Mouse (Mus musculus) lung, postnatal 0 days (tissue): Measurements from ENCODE around the gene Rara. TPM values are rescaled to one million over a fixed set of nuclear protein-coding genes. Genes with fewer than 3 reads are reported as not detected.
"Not testable (repeated sequence)": the region's sequence is repeated elsewhere in the genome, so short reads cannot be mapped to it uniquely, and the experiment has no call there.

Experiments
- ATAC-seq: fragments of 200-750 bp; cut with Nextera tagmentation; 2 replicates; pipeline ENCODE4 v1.8.0; 2017; ENCODE audit warnings: moderate library complexity
- DNase-seq: peaks from one replicate; pipeline ENCODE4 v3.0.0-alpha.2; 2016; ENCODE audit warnings: low spot score
- H3K27ac ChIP-seq: fragments of 300-500 bp; sonication (generic); 2 replicates; pipeline ENCODE4 v1.5.1; 2014; ENCODE audit warnings: antibody characterized with exemption, mild to moderate bottlenecking, low read length, mixed read lengths
- H3K27me3 ChIP-seq: fragments of 300-500 bp; sonication (generic); replicated peaks from 2 replicates; pipeline ENCODE4 v1.6.1; 2014; ENCODE audit warnings: low read length, mixed read lengths; ENCODE audit not compliant: insufficient read depth
- H3K36me3 ChIP-seq: fragments of 300-500 bp; sonication (generic); 2 replicates; pipeline ENCODE4 v1.6.1; 2014; ENCODE audit warnings: low read length, mixed read lengths; ENCODE audit not compliant: insufficient read depth
- H3K4me1 ChIP-seq: fragments of 300-500 bp; sonication (generic); 2 replicates; pipeline ENCODE4 v1.6.1; 2014; ENCODE audit warnings: antibody characterized with exemption, low read depth, low read length, mixed read lengths; ENCODE audit not compliant: insufficient read depth
- H3K4me2 ChIP-seq: fragments of 300-500 bp; sonication (generic); replicated peaks from 2 replicates; pipeline ENCODE4 v1.6.1; 2014; ENCODE audit warnings: low read depth, mild to moderate bottlenecking, low read length, moderate library complexity, mixed read lengths
- H3K4me3 ChIP-seq: fragments of 300-500 bp; sonication (generic); 2 replicates; pipeline ENCODE4 v1.5.1; 2014; ENCODE audit warnings: low read depth, low read length
- H3K9ac ChIP-seq: fragments of 300-500 bp; sonication (generic); replicated peaks from 2 replicates; pipeline ENCODE4 v1.6.1; 2014; ENCODE audit warnings: low read depth, mild to moderate bottlenecking
- H3K9me3 ChIP-seq: fragments of 300-500 bp; sonication (generic); 2 replicates; pipeline ENCODE4 v1.6.1; 2016; ENCODE audit warnings: low read length, mixed read lengths
- CTCF ChIP-seq: IDR thresholded peaks from 2 replicates; pipeline ENCODE4 v1.5.1; 2016; ENCODE audit warnings: antibody characterized with exemption, mild to moderate bottlenecking
- EP300 ChIP-seq: IDR thresholded peaks from 2 replicates; pipeline ENCODE4 v1.6.1; 2016; ENCODE audit warnings: antibody characterized with exemption, mild to moderate bottlenecking, control low read depth
- WGBS: fragments of 180-500 bp; shearing (Covaris S2); extraction: QIAGEN DNeasy Blood & Tissue Kit; methylation state at CpG from one replicate; pipeline ENCODE4 v1.1.7; 2014; 5-methylcytosine and 5-hydroxymethylcytosine counted together
- polyA plus RNA-seq: library from polyadenylated mRNA; unstranded; fragments of >200 nt; fragmentation: Nextera tagmentation; extraction: Ambion mirVana; gene quantifications from 2 replicates; pipeline ENCODE4 v1.2.1, GENCODE M21; 2015

Gene Rara
- polyA plus RNA-seq, 1 experiment from 2014 or later = 26.2 TPM

- Histone ChIP-seq H3K9ac (no peak overlapping the region), H3K4me2 (no peak overlapping the region), H3K4me3 (no peak overlapping the region), H3K36me3 (no peaks in the 10 kb centered on the region), H3K27ac (no peak overlapping the region), H3K27me3 (no peaks in the 10 kb centered on the region; the same call in 1 of the 2 replicates), H3K9me3 (no peaks in the 10 kb centered on the region), H3K4me1 (peaks cover 3% of the 10 kb centered on the region; the same call in 1 of the 2 replicates)
- 83% methylated on average over 7 of the region's 7 CpGs for WGBS
- TF ChIP-seq CTCF (no peak), EP300 (no peak)
- ATAC-seq (no peak), DNase-seq (no peak)
Observed at GRCm38 (mm10) chr11:98985542-98985941, 57.9 kb downstream of the Rara start.

GRCm38 (mm10) chr11:98988260-98988659, 60.6 kb downstream of the Rara start:
- DNase-seq, H3K4me2 ChIP-seq, H3K36me3 ChIP-seq, H3K4me3 ChIP-seq, H3K27me3 ChIP-seq, H3K9ac ChIP-seq, H3K27ac ChIP-seq, H3K4me1 ChIP-seq, ATAC-seq, H3K9me3 ChIP-seq: not testable (repeated sequence)
- WGBS = 96% methylated on average over 5 of the region's 6 CpGs

GRCm38 (mm10) chr11:98990866-98991265, 63.2 kb downstream of the Rara start:
- TF ChIP-seq CTCF = no peak
- TF ChIP-seq EP300 = no peak
- ATAC-seq (no peak), DNase-seq (no peak)
- Histone ChIP-seq H3K4me1 (no peaks in the 10 kb centered on the region), H3K9me3 (no peaks in the 10 kb centered on the region), H3K4me2 (no peak overlapping the region), H3K4me3 (no peak overlapping the region), H3K9ac (no peak overlapping the region), H3K36me3 (peaks cover 4% of the 10 kb centered on the region; the same call in 1 of the 2 replicates), H3K27ac (no peak overlapping the region), H3K27me3 (no peaks in the 10 kb centered on the region)
- WGBS = 87% methylated on average over 6 of the region's 6 CpGs

GRCm38 (mm10) chr11:98995987-98996386, 68.4 kb downstream of the Rara start:
- no peak overlapping the region for H3K4me2 ChIP-seq
- no peak overlapping the region for H3K4me3 ChIP-seq
- no peak for DNase-seq
- H3K4me1 ChIP-seq = no peaks in the 10 kb centered on the region
- H3K36me3 ChIP-seq = peaks cover 4% of the 10 kb centered on the region; the same call in 1 of the 2 replicates
- H3K9me3 ChIP-seq = no peaks in the 10 kb centered on the region
- H3K9ac ChIP-seq = no peak overlapping the region
- no peak for TF ChIP-seq EP300
- no peak for TF ChIP-seq CTCF
- WGBS = 93% methylated on average over 7 of the region's 7 CpGs
- no peak for ATAC-seq
- H3K27me3 ChIP-seq = no peaks in the 10 kb centered on the region
- H3K27ac ChIP-seq = no peak overlapping the region

- H3K4me3 ChIP-seq = no peak overlapping the region
- H3K4me1 ChIP-seq = no peaks in the 10 kb centered on the region
- no peak overlapping the region for H3K27ac ChIP-seq
- 94% methylated on average over 4 of the region's 4 CpGs for whole genome bisulfite sequencing
- DNase-seq (no peak), ATAC-seq (no peak)
- H3K9me3 ChIP-seq = no peaks in the 10 kb centered on the region
- no peak overlapping the region for H3K4me2 ChIP-seq
- H3K27me3 ChIP-seq = no peaks in the 10 kb centered on the region
- no peak overlapping the region for H3K9ac ChIP-seq
- peaks cover 4% of the 10 kb centered on the region; the same call in 1 of the 2 replicates for H3K36me3 ChIP-seq
- no peak for TF ChIP-seq CTCF
- TF ChIP-seq EP300 = no peak
Observed at GRCm38 (mm10) chr11:98997659-98998058, 70.0 kb downstream of the Rara start.

- TF ChIP-seq CTCF = peak; percentile 55
- TF ChIP-seq EP300 = no peak
- Histone ChIP-seq H3K27me3 (no peaks in the 10 kb centered on the region), H3K4me2 (no peak overlapping the region), H3K27ac (no peak overlapping the region), H3K9me3 (no peaks in the 10 kb centered on the region), H3K4me1 (no peaks in the 10 kb centered on the region), H3K9ac (no peak overlapping the region), H3K36me3 (no peaks in the 10 kb centered on the region; the same call in 1 of the 2 replicates), H3K4me3 (no peak overlapping the region)
- no peak for DNase-seq
- ATAC-seq = no peak
Observed at GRCm38 (mm10) chr11:98998776-98999175, 71.2 kb downstream of the Rara start.

- Histone ChIP-seq H3K9ac (no peak overlapping the region), H3K36me3 (no peaks in the 10 kb centered on the region; the same call in 1 of the 2 replicates), H3K4me3 (no peak overlapping the region), H3K27me3 (no peaks in the 10 kb centered on the region), H3K4me1 (no peaks in the 10 kb centered on the region), H3K9me3 (no peaks in the 10 kb centered on the region), H3K27ac (no peak overlapping the region), H3K4me2 (no peak overlapping the region)
- ATAC-seq (no peak), DNase-seq (no peak)
- TF ChIP-seq EP300 (no peak), CTCF (no peak)
- WGBS = 94% methylated on average over 11 of the region's 11 CpGs
Observed at GRCm38 (mm10) chr11:98999243-98999642, 71.6 kb downstream of the Rara start.
